Mouse (Mus musculus) natural killer cell, adult 2 months (primary cell): ENCODE measurements around the gene Asap3.
A peak's percentile ranks its signal among the peaks of the same experiment; 100 is the strongest.

Experiments
- DNase-seq, 2 experiments: peaks; one replicate each; pipeline ENCODE4 v3.0.0; 2022; ENCODE audit warnings: low spot score in 2 of 2

Asap3 gene

DNA sequence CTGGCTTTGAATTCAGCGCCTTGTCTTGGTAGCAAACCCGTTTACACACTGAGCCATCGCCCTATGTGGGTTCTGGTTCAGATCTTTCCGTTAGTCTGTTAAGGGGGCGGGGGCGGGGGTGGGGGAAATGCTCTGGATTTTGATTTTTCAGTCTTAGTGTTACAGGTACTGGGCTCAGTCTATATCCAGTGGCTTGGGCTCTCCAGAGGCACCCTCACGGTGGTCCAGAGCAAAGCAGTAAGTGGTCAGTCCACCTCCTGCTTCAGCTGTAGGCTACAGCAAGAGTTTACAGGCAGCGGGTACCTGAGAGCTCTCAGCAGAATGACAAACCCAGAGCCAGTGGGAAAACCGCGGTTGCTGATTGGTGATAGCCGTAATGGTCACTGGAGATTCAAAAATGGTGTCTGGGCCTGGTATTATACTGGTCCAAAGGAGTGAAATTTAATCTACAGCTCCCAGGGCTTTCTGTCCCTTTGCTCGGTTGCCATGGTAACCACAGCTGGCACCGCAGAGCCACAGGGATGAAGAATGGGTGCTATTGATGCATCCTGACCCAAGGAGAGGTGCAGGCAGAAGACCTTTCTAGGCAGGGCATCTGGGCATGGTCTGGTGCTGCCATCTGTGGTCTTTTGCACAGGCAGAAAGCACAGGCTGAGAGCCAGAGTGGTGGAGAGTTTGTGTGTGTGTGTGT, 17.5 kb downstream of the Asap3 start:
- no peak for DNase-seq

DNA sequence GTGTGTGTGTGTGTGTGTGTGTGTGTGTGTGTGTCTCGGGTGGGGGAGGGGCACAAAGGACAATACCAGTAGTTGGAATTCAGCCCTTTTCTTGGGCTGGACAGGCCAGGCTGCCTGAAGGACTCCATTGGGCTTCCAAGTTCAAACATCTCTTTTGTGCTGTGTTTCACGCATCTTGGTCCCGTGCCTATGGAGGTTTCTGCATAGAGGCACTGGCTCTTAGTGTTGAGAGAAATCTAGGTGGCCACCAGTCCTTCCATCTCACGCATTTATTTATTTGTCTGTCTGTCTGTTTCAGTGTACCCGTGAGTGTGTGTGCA, 18.0 kb downstream of the Asap3 start:
- no peak for DNase-seq

DNA sequence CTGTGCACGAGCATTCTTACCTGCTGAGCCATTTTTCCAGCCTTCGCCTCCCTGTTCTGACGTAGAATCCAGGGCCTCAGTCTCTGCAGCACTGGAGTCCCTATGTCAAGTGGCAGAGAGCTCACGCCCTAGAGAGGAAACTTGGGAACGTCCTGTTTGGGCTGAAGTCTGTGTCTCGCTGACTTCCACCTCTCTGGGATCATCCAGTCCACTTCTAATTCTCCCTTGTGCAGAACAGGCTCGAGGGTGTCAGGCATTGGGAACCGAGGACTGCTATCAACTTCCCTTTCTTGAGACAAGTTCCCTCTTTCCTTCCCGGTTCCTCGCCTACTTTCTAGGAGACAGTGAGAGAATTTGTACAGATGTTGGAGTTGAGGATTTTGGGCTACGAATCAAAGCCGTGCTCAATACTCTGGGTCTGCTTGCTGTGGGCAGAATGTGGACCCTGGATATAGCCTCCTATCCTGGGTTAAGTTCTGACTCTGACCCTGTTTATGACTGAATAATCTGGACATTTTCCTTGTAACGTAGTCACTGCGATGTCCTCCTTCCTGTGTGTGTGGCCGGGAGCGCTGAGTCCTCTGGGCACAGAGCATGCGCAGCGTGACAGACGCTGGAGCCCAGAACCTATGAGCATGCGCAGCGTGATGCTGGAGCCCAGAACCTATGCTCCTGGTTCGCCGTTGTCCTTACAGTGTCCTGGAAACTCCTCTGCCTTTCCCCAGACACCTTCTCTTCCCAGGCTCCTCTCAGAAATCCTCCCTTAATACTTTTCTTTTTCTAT, 18.7 kb downstream of the Asap3 start:
- no peak for DNase-seq

DNA sequence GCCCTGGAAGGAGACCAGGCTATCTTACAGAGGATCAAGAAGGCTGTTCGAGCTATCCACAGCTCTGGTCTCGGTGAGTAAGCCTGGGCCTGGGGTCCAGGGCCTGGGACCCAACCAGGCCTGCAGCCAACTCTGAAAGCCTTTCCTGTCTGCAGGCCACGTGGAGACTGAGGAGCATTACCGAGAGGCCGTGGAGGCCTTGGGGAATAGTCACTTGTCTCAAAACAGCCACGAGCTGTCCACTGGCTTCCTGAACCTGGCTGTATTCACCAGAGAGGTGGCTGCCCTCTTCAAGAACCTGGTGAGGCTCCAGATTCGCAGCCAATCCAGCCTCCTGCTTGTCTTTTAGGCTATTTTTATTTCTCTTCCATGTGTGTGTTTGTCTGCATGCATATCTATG, 21.2 kb downstream of the Asap3 start:
- no peak for DNase-seq

DNA sequence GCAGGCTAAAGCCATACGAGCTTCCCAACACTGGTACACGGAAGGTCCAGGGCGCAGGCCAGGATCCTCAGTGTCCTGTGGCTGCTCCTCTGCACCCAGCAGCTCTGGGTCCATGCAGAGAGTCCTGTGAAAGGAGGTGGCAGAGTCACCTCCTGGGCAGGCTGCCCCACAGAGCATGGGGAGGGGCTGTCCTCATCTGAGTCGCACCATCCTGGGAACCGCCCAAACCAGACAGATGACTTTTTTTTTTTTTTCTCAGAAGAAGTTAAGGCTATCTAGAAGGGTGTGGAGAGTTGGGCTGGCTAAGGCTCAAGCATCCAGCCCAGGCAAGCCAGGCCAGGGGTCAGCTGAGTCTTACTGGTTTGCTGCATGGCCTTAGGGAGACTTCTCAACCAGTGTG, 22.5 kb downstream of the Asap3 start:
- no peak for DNase-seq

DNA sequence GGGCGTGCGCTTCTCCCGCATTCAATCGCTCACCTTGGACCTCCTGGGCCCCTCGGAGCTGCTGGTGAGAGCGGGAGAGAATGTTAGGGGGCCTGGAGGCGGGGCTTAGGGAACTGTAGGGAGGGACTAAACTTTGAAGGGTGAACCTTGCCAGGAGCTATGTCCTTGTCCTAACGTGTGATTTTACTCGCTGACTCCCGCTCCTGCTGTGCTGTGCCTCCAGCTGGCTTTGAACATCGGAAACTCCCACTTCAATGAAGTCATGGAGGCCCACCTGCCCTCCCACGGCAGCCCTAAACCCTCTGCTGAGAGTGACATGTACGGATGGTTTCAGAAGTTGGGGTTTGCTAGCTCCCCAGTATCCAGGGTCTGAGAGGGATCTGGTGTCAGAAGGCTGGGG, 32.5 kb downstream of the Asap3 start:
- no peak for DNase-seq

DNA sequence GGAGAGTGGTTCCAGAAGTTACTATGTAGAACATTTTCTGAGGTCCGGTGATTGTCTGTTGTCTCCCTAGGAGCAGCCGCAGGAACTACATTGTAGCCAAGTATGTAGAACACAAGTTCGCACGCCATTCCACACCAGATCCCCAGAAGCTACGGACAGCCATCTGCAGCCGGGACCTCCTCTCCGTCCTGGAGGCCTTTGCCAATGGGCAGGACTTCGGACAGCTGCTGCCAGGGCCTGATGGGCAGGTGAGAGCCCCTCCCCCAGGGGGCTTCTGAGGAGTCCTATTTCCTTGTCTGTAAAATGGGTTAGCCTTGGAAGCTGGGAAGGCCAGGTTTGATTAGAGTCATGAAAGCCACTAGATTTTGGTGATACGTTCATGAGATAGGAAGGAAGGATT, 32.9 kb downstream of the Asap3 start:
- no peak for DNase-seq

DNA sequence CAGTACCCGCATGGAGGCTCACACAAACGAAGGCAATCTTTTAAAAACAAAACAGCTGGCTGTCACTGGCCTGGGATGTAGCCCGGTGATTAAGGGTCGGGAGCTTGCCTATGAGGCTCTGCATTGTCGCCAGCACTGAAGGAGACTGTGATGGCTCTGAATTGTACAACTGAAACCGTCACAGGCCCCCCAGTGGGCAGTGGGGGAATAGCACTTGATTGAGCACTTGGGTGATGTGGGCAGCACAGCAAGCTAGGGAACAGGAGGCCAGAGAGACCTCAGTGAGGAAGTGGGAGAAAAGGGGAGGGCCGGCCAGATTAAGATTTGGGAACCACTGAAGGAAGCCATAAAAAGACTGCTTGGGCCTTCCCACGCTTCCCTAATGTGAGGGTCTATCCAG, 33.5 kb downstream of the Asap3 start:
- peak; percentile 62 to 78 for DNase-seq

DNA sequence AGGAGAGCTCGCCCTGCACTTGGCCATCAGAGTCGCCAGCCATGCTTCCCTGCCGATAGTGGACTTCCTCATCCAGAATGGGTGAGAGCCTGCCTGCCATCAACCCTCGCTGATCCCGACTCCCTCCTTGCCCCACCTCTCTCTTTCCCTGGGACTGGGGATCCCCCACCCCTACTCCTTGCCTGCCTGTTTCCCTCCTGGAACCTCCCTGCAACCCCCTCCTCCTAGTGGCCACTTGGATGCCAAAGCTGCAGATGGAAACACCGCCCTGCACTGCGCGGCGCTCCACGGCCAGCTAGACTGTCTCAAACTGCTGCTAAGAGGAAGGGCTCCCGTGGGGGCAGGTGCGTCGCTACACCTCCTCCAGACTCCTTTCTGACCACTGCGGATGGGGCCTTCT, 34.0 kb downstream of the Asap3 start:
- no peak for DNase-seq

DNA sequence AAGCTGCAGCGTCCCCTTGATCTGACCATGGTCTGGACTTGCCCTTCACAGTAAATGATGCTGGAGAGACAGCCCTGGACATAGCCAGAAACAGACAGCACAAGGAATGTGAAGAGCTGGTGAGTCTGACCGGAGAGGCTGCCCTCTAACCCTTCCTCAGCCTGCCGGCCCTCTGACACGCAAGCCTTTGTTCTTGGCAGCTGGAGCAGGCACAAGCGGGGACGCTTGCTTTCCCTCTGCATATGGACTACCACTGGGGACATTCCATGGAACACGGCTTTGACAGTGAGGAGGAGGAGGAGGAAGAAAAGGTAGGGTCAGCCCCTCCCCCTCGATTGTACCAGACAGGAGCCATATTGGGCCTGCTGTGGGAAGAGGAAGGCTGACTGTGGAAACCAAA, 34.8 kb downstream of the Asap3 start:
- DNase-seq = no peak

DNA sequence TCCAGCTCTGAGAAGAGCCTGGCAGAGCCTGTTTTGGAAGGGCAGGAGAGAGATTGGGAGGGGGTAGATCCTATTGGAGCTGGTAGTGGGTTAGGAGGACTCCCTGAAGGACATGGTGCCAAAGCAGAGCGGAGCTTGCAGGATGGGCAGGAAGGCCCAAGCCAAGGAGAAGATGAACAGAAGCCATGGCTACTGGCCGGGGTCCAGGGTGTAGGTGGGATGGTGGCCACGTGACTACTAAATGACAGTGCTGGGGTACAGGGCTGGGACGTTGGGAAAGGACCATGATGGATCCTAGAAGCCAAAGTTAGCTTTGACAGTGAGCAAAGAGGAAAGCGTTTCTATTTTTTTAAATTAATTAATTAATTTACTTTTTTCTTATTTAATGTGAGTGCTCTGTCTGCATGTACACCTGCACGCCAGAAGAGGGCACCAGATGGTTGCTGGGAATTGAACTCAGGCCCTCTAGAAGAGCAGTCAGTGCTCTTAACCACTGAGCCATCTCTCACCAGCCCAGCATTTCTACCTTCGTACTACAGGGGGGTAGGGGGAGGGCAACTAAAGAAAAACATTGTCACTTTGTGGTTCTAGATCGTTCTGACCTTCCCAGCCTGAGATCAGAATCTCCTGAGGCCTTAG, 36.0 kb downstream of the Asap3 start:
- no peak for DNase-seq

DNA sequence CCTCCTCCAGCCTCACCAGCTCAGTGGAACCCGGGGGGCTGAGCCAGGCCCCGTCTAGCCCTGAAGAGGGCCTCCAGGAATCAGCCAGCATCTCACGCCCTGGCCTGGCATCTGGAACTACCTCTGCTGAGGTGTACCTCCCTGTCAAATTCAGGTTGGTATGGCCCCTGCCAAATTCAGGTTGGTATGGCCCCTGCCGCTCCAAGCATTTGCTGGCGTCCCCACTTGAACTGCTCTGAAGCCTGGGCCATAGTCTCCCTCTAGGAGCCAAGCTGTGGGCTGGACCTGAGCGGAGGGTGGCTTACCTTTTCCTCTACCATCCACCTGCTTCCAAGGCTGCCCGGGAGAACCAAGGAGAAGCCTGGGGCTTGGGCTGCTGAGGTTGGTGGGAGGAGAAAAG, 36.6 kb downstream of the Asap3 start:
- no peak for DNase-seq

DNA sequence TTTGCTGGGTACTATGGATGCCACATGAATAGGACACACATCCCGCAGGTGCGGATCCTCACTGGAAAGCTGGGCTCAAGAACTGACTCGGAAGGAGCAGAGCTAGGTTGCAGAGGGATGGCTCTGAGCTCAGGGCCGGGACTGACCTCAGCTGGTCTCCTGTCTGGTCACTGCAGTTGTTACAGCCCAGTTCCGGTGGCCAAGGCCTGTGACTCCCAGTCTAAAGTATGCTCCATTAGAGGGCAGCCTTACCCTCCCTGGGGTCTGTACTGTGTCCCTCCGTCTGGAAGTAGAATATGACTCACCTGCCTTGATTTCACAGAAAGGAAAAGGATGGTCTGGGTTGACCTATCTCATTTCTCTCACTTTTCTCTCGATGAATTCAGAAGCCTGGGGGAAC, 38.0 kb downstream of the Asap3 start:
- DNase-seq = no peak

DNA sequence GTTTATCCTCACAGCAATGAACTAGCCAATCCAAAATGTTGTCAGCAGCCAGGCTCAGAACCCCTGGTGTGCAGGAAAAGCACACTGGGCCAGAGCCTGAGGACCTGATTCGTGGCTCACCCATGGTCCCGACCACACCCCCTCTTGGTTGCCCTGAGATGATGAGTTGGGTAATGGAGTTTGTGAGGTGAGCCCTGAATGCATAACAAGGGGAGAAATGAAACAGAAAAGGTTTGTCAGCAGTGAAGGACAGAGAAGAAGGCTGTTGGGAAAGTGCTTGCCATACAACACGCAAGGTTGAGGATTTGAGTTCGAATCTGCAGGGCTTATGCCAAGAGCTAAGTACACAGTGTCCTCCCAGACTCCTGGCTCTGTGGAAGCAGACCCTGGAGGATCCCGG, 39.5 kb downstream of the Asap3 start:
- no peak for DNase-seq

DNA sequence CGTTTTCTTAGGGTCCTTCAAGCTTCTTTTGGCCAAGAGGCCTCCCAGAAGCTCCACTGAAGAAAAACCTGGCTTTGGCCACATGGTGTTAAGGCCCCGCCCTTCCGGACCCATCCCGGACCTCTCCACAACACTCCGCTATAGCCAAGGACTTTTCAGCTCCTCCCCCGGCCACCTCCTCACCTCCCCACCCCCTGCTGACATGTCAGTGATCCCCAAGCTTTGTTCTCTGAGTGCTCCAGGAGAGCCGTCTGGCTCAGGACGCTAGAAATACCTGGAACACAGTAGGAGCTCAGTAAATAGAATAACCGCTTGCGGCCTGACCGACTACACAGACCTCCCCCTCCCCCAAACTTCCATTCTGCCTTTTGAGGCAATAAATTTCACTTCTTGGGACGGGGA, 40.4 kb downstream of the Asap3 start:
- DNase-seq = no peak

DNA sequence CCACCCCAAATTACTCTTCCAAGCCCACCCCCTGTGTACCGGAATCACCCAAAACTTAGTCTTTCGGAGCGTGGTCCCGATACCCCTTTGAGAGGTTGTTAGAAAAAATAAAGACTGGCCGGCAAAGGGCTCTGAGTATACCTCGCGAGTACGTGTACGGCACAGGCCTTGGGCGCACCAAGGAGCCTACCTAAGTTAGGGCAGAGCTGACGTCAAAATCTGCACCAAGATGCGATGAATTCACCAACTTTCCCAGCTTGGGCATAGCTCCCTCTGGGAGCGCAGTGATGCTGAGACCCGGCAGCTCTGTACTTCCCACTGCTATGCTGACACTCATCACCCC, 41.2 kb downstream of the Asap3 start:
- no peak for DNase-seq

DNA sequence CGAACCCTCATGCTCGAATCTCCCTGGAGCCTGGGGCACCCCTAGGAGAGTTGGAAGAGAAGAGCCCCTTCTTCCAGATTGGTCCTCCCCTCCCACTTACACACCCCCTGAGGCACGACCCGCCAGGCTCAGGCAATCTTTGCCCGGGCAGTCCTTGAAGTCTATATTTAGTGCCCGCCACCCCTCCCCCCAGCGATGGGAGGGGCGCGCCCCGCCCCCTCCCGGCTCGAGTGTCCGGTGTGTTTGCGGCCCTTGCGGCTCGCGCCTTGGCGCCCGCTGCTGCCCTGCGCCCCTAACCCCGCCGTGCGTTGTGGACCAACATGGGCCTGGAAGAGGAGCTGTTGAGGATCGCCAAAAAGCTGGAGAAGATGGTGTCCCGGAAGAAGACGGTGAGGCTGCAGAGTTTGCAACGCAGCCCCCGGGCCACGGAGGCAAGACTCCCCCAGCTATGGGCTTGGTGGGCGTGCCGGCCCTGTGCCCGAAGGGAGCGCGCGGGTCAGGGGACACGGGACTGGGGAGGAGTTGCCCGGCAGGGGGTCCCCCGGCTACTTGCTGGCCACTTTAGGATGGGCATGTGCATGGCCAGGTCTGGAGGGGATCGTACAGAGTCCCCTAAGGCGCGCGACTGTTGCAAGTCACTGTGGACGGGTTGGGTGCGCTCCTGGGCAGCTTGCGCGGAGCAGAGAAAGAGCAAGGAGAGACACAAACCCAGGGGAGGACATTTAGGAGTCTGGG, 41.7 kb downstream of the Asap3 start, which contains the start of gene Tcea3:
Gene Tcea3 (plus strand): TSS at position 1 of the 735 bp plus-strand sequence.
- DNase-seq = no peak

DNA sequence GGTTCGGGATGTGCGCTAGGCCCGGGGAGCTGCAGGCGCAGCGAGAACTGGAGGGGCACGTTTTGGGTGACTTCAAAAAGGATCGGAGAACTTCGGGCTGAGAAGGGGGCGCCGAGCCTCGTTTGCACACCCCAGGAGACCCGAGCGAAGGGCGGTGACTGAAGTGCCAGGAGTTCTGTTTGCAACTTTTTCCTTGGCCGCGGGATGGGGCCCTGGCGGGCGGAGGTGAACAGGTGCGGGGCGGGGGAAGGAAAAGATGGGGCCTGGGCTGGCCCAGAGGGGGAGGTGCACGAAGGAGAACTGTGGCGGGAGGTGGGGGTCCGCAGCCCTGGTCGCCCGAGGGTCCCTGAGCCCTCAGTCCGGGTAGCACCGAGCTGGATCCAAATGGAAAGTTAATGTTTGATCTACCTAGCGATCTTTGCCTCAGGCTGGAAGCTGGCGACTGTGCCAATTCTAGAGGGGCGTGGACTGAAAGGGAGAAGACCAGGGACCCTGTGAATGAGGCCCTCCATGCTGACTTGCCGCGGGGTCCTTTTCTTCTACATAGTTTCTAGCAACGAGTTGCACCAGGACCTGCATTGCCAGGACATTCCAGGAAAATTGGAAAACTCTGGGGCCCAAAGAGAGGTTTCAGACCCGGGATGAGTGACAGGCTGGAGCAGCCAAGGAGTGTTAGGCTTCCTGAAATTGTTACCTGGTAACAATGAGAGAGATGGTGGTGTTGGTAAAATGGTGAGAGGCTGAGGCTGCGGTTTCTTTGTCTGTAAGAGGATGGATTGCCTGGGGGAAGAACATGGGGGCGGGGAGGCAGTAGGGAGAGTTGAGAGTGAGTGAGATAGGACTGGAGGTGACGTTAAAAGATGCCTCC, 42.5 kb downstream of the Asap3 start:
- DNase-seq = no peak

DNA sequence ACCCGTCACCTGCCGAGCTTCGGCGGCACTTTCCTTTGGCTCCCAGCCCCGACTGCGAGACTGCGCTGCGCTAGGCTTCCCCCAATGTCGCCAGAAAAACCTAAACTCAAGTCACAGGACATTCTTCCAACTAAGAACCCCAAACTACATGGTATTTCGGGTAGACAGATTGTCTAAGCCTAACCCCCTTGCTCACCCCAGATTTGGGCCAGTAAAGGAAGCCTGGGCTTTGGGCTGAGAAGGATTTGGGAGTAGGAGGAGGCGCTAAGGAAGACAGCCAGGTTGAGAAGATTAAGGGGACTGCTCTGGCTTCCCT, 43.1 kb downstream of the Asap3 start:
- no peak for DNase-seq

DNA sequence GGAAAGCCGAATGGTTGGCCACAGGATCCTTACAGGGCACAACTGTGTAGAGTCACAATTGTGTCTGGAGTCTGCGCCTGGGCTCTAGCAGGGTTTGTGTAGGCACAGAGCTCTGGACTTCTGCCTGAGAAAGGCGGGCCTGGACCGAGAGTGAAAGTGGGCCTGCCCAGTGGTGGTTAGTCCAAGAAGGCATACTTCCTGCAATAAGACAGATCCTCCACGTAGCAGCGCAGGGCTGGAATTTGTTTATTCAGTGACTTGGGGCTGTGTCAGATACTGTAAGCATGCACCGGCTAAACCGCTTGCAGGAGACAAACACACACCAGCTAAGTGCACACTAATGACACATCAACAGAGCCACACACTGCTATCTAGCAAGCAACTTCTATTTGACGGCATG, 43.6 kb downstream of the Asap3 start:
- no peak for DNase-seq

DNA sequence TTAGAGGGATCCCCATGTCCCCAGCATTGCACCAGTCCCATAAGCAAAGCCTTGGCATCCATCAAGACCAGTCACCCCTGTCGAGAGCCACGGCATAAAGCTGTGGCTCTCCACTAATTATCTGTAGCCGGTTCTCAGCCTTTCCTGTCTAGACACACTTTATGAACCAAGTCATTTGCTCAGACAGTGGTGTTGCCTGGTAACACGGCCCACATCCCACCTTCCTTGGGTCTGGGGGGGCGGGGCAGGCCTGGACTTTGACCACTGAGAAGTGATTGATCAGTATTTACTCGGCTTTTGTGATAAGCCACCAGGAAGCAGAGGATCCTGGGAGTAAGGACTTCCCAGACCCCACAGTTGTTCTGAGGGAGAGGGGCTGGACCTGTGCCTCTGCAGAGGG, 49.8 kb downstream of the Asap3 start:
- no peak for DNase-seq

DNA sequence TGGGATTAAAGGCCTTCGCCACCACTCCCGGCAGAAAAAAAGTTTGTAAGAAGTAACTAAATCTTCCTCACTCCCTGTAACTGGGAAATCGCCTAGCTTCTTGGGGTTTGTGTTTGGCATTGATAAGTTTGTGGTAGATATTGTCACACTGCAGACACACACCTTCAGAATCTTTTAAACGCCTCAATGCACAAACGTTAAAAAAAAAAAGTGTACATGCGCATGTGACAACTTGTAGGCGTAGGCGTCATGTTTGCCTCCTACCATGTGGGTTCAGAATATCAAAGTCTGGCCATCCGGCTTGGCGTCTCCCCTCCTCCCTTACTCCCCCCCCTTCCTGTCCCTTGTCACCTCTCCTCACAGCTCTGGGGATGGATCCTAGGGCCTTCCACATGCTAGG, 50.5 kb downstream of the Asap3 start:
- DNase-seq = no peak
